Mouse (Mus musculus) liver, embryonic 14.5 days (tissue): ENCODE measurements at regions not wholly inside any gene's neighbourhood (a gene's known extent, or its start where the extent isn't known, plus 50 kb on each side); places are given as distances from the start of the nearest gene placed in this dataset.

Experiments
- CTCF ChIP-seq: IDR thresholded peaks from 2 replicates; pipeline ENCODE4 v1.5.1; 2016; ENCODE audit warnings: antibody characterized with exemption, low read depth, control low read depth
- EP300 ChIP-seq: IDR thresholded peaks from 2 replicates; pipeline ENCODE4 v1.6.1; 2016; ENCODE audit warnings: antibody characterized with exemption, low read depth

DNA sequence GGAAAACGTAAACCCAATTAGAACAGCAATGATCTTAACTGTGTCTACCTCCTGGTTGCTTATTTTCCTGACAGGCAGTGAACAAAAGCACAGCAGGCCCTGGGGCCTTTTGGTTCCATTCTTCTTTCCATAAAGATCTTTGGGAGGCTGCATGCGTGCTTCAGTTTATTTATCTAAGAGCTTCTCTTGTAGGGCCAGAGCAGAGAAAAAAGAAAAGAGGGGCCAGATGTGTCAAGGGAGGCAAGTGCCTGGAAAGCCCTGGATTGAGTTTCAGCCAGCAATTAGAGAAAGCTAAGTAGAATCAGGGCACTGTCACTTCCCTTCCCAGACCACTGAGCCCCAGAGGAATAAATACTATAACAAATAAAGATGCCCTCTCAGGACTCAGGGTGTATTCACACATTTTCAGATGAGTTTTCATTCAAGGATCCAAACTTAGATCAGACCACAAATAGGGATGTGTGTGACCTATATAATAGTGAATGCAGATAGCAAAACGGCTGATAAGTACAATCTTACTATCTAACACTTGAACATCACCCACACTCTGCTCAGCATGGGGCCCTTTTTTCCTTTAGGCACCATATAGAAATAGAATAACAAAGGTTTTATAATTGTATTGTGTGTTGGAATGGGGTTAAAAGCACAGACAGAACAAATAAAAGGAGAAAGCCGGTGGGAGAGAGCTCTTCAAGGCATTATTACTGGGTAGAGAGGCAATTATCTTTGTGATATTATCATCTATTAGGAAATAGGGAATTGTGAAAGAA lies 612.2 kb downstream of the Slc22a22 start:
- TF ChIP-seq CTCF: no peak
- TF ChIP-seq EP300: no peak
